Mouse (Mus musculus) forebrain, embryonic 14.5 days (tissue): ENCODE data around the gene Slc16a1. TPM values are rescaled to one million over a fixed set of nuclear protein-coding genes. Genes with fewer than 3 reads are reported as not detected.
"Not testable (repeated sequence)": the region's sequence is repeated elsewhere in the genome, so short reads cannot be mapped to it uniquely, and the experiment has no call there.

Experiments used
- ATAC-seq: fragments of 200-750 bp; cut with Nextera tagmentation; 2 replicates; pipeline ENCODE4 v1.8.0; 2017; ENCODE audit warnings: mild to moderate bottlenecking, moderate library complexity
- DNase-seq: peaks from one replicate; pipeline ENCODE4 v3.0.0-alpha.2; 2015; ENCODE audit warnings: low spot score
- H3K27ac ChIP-seq: fragments of 300-500 bp; sonication (generic); 2 replicates; pipeline ENCODE4 v1.5.1; 2014; ENCODE audit warnings: low read depth, mild to moderate bottlenecking, control low read depth, low read length, moderate library complexity
- H3K27me3 ChIP-seq: fragments of 300-500 bp; sonication (generic); replicated peaks from 2 replicates; pipeline ENCODE4 v1.6.1; 2014; ENCODE audit warnings: low read length, control low read depth, mixed read lengths; ENCODE audit not compliant: control insufficient read depth, insufficient read depth
- H3K36me3 ChIP-seq: fragments of 300-500 bp; sonication (generic); 2 replicates; pipeline ENCODE4 v1.6.1; 2014; ENCODE audit warnings: low read length, control low read depth; ENCODE audit not compliant: control insufficient read depth, insufficient read depth
- H3K4me1 ChIP-seq: fragments of 300-500 bp; sonication (generic); 2 replicates; pipeline ENCODE4 v1.6.1; 2014; ENCODE audit warnings: antibody characterized with exemption, low read length, control low read depth; ENCODE audit not compliant: control insufficient read depth, insufficient read depth
- H3K4me2 ChIP-seq: fragments of 300-500 bp; sonication (generic); 2 replicates; pipeline ENCODE4 v1.6.1; 2014; ENCODE audit warnings: mild to moderate bottlenecking, control low read depth, low read length
- H3K4me3 ChIP-seq: fragments of 300-500 bp; sonication (generic); 2 replicates; pipeline ENCODE4 v1.5.1; 2014; ENCODE audit warnings: low read depth, low read length, control low read depth
- H3K9ac ChIP-seq: fragments of 300-500 bp; sonication (generic); 2 replicates; pipeline ENCODE4 v1.6.1; 2014; ENCODE audit warnings: mild to moderate bottlenecking, low read length, control low read depth, moderate library complexity
- H3K9me3 ChIP-seq: fragments of 300-500 bp; sonication (generic); replicated peaks from 2 replicates; pipeline ENCODE4 v1.6.1; 2016; ENCODE audit warnings: low read length, control low read depth, mixed read lengths; ENCODE audit not compliant: control insufficient read depth
- WGBS: fragments of 180-500 bp; shearing (Covaris S2); extraction: QIAGEN DNeasy Blood & Tissue Kit; methylation state at CpG from one replicate; pipeline ENCODE4 v1.1.7; 2014; 5-methylcytosine and 5-hydroxymethylcytosine counted together
- polyA plus RNA-seq: library from polyadenylated mRNA; unstranded; fragments of >200 nt; fragmentation: Nextera tagmentation; extraction: Ambion mirVana; gene quantifications from 2 replicates; pipeline ENCODE4 v1.2.1, GENCODE M21; 2014

Slc16a1 gene
- polyA plus RNA-seq, 1 experiment from 2014 or later = 18.1 TPM

DNA sequence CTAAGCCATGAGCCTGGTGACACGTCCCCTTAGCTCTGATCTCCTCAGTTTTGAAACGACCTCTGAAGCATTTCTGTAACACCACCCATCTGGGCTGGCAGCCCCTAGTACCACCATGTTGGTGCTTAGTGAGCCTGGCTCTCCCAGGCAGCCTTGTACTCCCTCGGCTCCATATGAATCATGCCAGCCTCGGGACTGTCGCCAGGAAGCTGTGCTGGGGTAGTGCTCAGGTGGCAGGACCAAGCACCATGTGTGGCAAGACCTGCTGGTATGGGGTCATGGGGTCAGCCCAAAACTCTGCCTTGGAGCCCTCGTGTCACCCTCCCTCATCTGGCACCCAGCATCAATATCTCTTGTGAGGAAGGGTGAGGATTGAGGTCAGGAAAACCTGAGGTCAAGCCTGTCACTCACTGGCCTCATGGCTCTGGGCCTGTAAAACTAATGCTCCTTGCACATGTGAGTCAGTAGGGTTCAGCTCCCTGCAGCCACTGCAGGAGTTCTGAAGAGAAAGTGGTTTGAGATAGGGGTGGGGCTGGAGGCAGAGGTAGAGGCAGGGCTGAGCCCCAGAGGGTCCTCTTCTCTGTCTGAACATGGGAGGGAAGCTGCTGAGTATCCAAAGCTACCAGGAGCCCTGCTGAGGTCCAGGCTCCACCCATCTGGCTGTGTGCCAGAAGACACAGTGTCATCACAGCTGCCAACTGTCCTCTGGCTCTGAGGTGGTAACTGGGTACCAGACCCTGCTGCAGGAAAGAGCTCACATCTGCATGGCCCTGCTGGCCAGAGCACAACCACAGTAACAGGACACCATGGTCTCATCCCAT, 68.7 kb downstream of the Slc16a1 start:
- H3K9ac ChIP-seq, H3K27ac ChIP-seq, DNase-seq, H3K4me2 ChIP-seq, H3K9me3 ChIP-seq, H3K27me3 ChIP-seq, H3K36me3 ChIP-seq, H3K4me3 ChIP-seq, H3K4me1 ChIP-seq: not testable (repeated sequence)
- WGBS = 75% methylated on average over 6 of the region's 6 CpGs
- ATAC-seq = peak; percentile 32

DNA sequence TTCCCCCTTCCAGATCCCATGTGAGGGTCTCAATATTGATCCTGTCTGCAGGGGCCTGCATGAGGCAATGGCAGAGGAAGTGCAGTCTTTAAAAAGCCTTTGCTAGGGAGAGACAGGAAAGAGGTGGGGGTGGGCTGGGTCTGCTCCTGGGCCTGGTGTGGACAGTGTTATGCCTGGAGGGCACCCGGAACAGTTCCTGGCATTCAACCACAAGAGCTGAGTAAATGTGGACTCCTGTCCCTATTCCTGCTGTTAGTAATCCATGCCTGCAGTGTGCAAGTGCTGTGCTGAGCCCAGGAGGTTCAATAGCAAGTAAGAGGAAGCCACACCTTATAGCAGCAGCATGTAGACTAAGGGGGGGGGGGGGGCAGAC, 69.3 kb downstream of the Slc16a1 start:
- H3K9ac ChIP-seq, ATAC-seq, H3K36me3 ChIP-seq, H3K4me2 ChIP-seq, H3K4me3 ChIP-seq, H3K27me3 ChIP-seq, H3K9me3 ChIP-seq, DNase-seq, H3K4me1 ChIP-seq, H3K27ac ChIP-seq: not testable (repeated sequence)
- 95% methylated on average over 1 of the region's 1 CpGs for WGBS

Other genes with a start within 250 kb of the Slc16a1 start
- 20.9 and 27.4 TPM in 2 replicates for gene Lrig2, start 126.8 kb upstream of the Slc16a1 start, polyA plus RNA-seq
- gene Ppm1j, start 142.4 kb downstream of the Slc16a1 start, polyA plus RNA-seq = 0.62 and 0.69 TPM in 2 replicates
- gene Fam19a3, start 143.2 kb downstream of the Slc16a1 start, polyA plus RNA-seq = 0.05 and 0.06 TPM in 2 replicates
- gene Rhoc, start 149.7 kb downstream of the Slc16a1 start, polyA plus RNA-seq = 53.3 and 62.4 TPM in 2 replicates
- gene Mov10, start 179.9 kb downstream of the Slc16a1 start, polyA plus RNA-seq = 4.7 and 4.9 TPM in 2 replicates
- 37.8 and 38.3 TPM in 2 replicates for gene St7l, start 225.3 kb downstream of the Slc16a1 start, polyA plus RNA-seq
- gene Capza1, start 225.8 kb downstream of the Slc16a1 start, polyA plus RNA-seq = 207 and 217 TPM in 2 replicates